Mouse (Mus musculus) thymus, postnatal 25 days (tissue): ENCODE data around the gene Rpl13a.

Experiments
- DNase-seq: peaks from one replicate; pipeline ENCODE4 v3.0.0; 2022

Rpl13a gene

DNA sequence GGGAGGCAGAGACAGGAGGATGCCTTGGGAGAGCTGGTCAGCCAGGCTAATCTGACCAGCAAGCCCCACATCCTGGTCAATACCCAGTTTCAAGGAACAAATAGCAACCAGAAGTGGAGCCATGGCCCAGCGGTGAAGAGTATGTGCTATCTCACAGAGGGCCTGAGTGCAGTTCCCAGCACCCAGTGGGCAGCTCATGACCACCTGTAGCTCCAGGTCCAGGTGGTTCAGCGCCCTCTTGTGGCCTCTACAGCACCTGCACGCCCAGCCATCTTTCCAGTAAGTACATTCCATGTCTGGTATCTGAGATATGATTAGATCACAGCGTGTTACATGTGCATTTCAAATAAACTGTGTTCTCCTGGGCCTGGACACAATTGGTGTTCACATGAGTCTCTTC is 42.5 kb downstream of the Rpl13a start:
- no peak for DNase-seq

DNA sequence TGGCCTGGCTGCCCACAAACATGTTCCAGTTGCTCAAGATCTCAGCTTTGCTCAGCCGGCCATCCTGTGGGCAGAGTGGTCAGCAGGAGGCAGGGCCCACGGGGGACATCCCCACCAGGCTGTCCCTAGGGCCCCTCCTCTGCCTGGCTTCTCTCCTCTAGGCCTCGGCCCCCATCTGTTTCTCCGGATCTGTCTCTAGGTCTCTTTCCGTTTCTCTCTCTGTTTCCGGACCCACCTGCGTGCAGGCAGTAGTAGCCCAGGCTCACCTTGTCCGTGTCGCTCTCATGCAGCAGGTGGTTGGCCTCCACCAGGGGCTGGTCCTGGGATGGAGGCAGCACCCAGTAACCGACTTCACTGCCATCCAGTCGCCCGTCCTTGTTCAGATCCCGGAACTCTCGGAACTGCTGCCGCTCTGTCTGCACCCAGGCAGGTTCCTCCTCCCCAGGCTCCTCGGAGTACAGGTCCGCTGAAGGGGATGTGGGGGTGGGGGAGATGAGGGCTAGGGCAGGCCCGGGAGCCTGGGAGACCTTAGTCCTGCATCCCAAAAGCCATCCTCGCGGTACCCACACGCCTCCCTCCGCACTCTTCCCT is 45.2 kb downstream of the Rpl13a start:
- DNase-seq, result peak; percentile 50

DNA sequence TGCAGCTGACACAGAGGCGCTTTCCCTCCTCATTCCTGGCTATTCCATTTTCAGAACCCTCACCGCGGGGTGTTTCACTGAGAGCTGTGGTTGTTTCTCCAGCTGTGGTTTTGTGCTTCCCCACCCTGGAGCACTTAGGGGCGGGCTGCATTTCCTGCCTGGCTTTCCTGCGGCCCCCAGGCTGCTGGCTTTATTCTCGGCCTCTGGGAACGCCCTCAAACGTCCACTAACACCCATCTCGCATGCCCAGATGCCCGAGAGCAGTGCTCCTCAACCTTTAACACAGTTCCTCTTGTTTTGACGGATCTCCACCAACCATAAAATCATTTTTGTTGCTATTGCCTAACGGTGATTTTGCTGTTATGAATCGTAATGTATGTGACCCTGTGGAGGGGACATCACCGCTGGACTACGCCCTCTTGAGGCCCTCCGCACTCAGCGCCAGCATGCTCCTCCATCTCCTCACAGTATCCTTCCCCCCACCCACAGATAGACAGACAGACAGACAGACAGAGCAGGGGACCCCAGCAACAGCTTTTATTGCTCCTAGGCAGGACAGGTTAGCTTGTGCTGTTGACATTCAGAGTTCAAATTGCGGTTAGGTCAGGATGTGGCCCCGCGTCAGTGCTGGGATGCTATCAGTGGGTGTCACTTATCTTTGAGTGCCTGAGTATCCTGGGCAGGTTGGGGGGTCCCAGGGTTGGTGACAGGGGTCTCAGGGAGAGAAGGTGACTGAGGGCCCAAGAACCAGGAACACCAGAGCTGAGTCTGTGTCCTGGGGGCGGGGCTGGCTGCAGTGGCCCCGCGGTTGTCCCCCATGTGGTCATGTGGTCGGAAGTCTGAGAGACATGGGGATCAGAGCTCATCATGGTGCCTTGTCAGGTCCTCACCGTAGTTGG is 45.9 kb downstream of the Rpl13a start:
- DNase-seq, result peak; percentile 54

DNA sequence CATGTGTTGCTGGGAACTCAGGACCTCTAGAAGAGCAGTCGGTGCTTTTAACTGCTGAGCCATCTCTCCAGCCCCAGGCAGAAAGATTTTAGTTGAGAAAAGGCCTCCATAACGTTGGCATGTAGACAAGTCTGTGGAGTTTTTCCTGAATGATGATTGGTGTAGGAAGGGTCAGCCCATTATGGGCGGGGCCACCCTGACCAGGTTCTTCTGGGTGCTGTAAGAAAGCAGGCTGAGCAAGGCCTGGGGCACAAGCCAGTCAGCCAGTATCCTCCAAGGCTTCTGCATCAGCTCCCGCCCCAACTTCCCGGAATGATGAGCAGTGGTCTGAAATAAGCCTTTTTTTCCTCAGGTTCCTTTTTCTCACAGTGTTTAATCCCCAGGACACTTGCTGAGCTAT is 47.5 kb downstream of the Rpl13a start:
- DNase-seq, result no peak

DNA sequence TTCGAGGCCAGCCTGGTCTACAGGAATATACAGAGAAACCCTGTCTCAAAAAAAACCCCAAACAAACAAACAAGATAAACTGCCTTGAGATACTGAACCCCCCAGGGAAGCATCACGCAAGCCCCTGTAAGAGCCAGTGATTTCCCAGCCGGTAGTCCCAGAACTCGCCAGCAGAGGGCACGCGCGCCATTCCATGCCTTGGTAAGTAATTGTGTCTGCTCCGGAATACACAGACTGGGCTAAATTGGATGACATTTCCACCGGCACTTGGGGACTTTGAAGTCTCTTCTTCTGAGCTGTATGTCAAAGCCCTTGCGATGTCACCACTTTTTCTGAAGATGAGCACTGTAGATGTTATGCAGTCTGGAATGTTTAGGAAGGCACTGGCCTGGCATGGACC is 48.7 kb downstream of the Rpl13a start:
- DNase-seq, result peak; percentile 94

DNA sequence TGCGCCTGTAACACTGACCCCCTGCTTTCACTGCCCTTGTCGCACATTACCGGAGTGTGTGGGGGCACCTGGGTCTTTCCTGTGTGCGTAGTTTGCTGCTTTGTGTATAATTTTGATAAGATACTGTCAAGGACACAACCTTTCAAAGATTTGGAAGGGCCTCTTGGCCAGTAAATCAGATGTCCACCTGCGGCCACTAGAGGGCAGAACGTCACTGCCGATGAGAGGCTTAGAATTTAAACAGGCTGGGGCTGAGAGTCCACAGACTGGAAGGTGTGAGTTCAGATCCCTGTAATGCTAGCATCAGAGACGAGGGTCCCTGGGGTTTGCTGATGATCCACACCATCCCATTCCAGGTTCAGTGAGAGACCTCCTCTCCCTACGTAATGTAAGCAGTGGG is 50.0 kb downstream of the Rpl13a start:
- peak; percentile 76 for DNase-seq

DNA sequence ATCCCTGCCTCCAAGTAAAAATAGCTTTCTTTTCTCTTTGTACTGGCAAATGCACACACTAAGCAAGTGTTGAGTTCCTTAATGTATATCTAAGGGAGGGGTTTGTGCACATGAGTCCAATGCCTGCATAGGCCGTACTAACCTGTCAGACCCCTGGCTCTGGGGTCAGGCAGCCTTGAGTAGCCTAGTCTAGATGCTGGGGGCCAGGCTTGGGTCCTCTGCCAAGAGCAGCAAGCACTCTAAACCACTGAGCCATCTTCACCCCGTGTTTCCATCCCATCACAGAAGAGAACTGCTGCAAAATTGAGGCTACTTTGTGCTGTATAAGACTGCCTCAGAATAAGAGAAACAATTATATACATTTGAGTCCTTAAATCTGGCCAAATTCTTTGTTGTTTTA is 50.7 kb downstream of the Rpl13a start:
- no peak for DNase-seq

DNA sequence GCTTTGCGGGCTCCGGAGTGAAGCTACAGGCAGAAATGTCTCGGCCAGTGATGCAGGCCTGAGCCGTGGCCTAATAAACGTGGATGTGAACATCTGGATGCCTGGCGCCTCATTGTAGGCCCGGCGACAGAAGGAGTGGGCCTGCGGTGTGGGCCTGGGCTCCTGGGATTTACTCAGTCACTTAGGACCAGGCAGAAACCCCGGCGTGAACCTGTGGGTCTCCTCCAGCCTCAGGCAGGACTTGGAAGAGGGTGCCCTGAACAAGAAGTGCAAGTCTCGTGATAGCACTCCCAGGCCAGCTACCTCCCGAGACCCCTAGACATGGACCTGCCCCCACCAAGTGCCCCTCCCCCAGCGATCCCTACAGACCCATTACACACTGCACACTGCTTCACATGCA is 51.2 kb downstream of the Rpl13a start:
- DNase-seq, result no peak

DNA sequence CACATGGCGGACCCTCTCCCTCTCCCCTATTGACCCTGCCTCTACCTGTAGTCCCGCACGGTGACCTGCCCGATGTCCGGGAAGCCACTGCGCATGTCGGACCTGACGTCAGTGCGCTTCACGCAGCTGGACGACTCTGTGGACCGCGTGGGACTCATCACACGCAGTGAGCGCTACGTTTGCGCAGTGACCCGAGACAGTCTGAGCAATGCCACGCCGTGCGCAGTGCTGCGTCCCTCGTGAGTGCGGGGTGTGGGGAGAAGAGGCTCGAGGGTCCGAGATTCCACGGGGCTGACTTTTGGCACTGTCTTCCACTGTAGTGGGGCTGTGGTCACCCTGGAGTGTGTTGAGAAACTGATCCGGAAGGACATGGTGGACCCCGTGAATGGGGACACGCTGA is 52.1 kb downstream of the Rpl13a start:
- DNase-seq, result no peak
